Mouse (Mus musculus): ENCODE results near the gene Ogfod2. TPM values are rescaled to one million over a fixed set of nuclear protein-coding genes. Genes with fewer than 3 reads are reported as not detected.

The Ogfod2 gene
- total RNA-seq, 4 experiments from 2014 or later = 29.4 to 36.2 (median 32.3) TPM

DNA sequence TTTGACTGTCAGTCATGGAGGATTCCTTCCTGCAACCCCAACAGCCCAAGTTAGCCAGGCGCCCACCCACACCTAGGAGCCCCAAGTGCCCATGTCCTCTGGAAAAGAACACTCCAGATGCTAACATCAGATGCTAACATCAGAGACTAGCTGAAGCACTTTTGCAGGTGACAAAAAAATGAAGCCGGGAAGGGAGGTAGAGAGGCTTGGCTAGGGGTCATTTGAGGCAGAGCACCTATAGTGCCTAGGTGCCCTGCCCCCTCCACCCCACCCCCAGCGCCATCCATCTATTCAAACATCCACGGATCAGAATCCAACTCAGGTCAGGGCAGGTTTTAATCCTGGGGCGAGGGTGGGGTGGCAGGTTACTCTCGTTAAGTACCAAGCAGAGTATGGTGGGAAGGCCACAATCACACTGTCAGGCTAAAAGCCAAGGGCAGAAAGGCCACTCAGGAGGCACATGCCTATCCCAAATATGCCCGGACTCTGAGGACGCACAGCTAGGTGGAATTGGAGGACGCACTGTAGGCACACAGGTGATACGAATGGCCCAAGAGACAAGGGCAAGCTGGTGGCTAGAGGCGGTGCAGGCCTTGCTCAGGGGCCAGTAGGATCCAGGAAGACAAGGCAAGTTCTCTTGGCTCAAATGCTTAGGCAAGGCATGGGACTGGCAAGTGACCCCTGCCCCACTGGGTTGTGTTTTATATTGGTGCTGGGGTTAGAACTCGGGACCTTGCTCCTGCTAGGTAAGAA, 18.1 kb upstream of the Ogfod2 start:
- DNase-seq (ENCODE audit: low spot score in 2 of 2) = no peak

DNA sequence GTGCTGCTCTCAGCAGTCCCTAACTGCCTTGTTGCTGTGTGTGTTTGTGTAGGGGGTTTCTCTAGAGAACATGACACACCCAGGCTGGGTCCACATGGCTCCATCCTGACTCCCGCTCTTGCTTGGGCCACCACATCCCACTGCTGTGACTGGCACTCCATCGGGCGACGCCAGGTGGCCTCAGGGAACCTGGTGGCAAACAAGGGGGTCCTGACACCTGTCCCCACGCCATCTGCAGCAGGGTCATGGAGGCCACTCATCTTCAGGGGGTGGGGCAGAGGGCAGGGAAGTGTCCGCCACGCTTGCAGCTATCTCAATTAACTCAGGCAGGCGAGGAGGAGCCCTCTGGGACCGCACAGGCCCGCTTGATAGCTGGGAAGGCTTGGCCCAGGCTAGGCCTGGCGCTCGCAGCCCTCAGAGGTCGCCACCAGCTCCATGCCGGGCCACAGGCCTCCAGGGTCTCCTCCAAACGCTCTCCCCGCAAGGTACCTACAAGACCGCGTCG, 17.0 kb upstream of the Ogfod2 start:
- peak in 1 of 2 experiments; percentile 41 for DNase-seq (ENCODE audit: low spot score in 2 of 2)

DNA sequence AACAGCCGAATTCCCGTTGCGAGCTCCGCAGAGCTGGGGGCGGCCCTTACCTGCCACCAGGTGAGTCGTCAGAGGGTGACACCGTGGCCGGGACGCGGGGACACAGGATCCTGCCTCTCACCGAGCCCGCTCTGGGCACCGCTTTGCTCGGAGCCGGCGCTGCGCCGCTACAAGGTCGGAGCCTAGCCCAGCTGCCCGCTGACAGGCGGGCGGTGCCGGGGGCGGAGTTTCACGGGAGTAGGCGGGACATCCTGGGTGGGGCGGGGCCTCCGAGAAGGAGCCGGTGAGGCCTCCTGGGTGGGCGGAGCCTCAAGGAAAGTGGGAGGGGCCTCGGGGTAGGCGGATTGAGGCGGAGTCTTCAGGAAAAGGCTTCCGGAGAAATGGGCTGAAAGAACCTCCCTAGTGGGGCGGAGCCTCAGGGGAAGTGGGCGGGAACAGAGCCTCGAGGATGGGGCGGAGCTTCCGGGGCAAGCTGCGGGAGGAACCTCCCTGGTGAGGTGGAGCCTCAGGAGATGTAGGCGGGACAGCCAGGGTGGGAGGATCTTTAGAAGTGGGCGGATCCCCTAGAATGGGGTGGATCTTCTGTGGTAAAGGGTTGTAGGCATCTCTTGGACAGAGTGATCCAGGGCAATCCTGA, 16.4 kb upstream of the Ogfod2 start, which contains the start of gene Abcb9:
Gene Abcb9, minus strand, starts transcription at position 203 of the 637 bp plus-strand sequence.
- DNase-seq (ENCODE audit: low spot score in 2 of 2) = peak; percentile 95 to 96

DNA sequence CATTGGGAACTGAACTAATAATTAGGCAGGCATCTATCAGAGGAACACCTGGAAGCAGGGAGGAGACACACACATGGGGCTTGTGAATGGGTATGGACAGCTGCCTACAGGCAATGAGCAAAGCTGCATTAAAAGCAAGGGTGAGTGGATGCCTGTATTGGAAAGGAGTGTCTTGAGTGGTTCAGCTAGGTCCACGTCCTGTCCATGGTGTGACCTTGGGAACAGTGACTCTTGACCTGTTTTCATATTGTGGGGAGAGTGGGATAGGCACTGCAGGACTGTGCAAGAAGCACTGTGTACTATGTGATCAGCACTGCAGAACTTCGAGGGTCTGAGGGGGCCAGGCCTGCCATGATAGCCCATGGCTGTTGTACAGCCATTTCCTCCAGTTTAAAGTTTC, 13.2 kb upstream of the Ogfod2 start:
- DNase-seq (ENCODE audit: low spot score in 2 of 2) = no peak

DNA sequence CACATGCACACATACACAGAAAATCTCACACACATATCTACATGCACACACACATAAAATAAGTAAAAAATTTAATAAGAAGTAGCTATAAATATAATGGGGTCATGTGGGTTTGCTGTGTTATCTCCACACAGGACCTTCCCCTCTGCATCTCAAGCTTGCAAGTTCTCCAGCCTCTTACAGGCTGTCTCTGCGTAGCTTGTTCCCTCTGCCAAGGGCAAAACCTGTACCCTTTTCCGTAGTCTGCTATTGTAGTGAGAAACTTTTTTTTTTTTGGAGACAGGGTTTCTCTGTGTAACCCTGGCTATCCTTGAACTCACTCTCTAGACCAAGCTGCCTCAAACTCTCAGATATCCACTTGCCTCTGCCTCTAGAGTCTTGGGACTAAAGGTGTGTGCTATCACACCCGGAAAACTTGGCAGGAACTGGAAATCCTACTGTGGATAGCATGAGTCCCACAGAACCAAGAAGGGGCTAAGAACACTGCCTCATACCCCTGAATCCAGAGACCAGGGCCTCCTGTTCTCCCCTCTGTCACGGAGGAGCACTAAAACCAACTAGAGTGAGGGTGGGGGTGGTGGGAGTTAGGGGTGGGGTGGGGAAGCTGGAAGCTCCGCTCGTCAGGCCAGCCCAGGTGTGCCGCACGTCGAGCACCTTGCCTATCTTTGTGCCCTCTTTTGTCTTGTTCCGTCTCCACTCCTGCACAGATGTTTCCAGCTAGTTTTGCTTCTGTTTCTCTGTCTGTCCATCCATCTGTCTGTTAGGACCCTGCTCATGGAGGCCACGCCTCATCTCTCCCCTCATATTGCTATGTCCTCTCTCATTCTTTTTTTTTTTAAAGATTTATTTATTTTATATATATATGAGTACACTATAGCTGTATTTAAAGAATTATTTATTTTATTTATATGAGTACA, 11.7 kb upstream of the Ogfod2 start:
- no peak for DNase-seq (ENCODE audit: low spot score in 2 of 2)

DNA sequence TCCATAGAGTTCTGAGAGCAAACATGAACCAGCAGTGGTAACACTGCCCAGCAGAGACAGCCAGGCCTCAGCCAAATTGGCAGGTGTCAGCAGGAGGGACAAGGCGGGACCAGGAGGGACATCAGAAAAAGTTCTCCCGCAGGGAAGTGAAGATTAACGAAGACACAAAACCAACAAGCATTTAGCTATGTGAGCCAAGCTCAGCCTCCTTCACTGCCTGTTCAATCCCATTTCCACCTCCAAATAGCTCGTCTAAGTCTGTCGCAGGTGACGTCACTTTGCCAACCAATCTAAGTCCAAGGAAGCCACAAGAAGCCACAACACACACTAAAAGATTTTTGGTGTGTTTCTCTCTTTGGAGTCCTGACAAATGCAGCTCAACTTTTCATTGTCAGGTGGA, 9.8 kb upstream of the Ogfod2 start:
- no peak for DNase-seq (ENCODE audit: low spot score in 2 of 2)

DNA sequence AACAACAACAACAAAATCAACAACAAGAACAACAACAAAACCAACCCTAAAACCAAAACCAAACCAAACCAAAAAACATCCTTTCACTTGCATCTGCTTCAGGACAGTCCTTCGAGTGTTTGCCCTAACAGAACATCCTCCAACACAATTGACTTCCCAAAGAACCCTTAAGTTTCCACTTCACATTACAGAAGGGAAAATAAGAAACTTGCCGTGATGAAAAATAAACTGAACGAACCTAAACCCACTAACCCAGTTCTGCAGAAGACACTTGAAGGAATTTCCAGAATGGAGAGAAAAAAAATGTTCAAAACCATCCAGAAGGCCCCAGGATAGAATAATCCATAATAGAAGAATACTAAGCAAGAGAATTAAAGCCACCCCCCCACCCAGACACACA, 9.1 kb upstream of the Ogfod2 start:
- no peak for DNase-seq (ENCODE audit: low spot score in 2 of 2)

DNA sequence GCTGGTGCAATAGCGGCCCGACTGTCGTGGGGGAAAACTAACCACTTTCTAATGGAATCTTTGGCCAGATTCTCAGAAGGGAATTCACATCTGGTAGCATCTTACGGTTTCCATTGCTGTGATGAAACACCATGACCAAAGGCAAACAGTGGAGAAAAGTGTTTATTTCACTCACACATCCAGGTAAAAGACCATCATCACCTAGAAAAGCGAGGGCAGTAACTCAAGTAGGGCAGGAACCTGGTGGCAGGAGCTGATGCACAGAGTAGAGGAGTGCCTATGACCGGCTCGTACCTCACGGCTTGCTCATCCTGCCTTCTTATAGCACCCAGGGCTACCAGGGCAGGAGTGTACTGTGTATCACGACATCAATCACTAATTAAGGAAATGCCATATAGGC, 8.5 kb upstream of the Ogfod2 start:
- no peak for DNase-seq (ENCODE audit: low spot score in 2 of 2)

DNA sequence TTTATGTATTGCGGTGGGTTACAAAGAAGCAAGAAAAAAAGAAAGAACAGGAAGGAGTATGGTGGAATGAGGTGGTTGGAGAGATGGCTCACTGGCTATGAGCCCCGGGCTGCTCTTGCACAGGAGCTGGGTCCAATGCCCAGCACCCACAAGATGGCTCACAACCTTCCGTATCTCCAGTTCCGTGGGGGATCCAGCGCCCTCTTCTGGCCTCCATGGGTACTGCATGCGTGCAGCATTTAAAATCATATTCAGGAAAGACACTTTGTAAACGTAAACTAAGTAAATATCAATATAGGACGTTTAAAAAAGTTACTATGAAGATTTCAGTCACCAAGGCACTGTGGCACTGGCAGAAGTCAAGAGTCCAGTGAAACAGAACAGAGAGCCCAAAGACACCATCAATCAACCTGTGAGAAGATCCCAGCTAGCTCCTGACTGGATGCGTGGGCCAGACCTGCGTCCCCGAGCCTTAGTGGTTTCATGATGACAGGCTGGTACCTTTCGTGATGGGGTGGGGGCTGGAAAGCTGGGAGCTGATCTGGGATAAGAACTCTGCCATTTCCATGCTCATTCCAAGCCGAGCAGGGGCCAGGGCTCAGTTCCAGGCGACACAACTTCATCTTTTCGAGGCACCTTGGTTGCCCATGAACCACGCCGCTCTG, 888 bp upstream of the Ogfod2 start:
- DNase-seq (ENCODE audit: low spot score in 2 of 2) = no peak

DNA sequence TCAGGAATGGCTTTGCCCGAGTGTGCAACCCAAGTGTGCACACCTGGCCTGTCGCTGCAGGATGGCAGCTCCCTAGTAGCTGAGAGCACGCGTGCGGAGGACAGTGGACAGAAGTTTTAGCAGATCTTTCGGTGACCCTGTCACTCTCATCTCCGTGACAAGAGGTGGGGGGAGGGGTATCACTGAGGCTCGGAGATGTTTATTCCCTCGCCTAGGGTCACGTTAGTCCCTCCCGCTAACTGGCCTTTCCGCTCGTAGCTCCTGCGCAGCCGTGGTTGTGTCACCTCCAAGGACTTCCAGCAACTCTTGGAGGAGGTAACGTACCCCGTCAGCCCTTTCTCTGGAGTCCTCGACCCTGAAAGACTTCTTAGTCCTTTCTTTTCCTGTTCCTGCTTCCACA, 434 bp downstream of the Ogfod2 start:
- DNase-seq (ENCODE audit: low spot score in 2 of 2) = no peak

DNA sequence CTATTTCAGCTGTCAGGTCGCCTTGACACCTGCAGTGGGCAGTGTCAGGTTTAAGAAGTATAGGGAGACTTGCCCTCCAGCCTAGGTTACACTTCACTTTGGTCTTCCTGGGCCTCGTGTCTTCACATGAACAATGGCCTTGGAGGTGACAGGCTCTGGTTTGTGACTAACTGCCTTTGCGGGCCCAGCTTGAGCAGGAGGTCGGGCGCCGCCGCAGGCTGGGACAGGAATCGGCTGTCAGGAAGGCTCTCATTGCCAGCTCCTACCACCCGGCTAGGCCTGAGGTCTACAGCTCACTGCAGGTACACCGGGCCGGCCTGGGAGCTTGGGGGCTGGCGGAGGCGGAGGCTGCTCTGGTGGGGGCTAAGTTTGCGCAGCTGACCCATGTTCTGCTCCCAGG, 933 bp downstream of the Ogfod2 start:
- no peak for DNase-seq (ENCODE audit: low spot score in 2 of 2)

DNA sequence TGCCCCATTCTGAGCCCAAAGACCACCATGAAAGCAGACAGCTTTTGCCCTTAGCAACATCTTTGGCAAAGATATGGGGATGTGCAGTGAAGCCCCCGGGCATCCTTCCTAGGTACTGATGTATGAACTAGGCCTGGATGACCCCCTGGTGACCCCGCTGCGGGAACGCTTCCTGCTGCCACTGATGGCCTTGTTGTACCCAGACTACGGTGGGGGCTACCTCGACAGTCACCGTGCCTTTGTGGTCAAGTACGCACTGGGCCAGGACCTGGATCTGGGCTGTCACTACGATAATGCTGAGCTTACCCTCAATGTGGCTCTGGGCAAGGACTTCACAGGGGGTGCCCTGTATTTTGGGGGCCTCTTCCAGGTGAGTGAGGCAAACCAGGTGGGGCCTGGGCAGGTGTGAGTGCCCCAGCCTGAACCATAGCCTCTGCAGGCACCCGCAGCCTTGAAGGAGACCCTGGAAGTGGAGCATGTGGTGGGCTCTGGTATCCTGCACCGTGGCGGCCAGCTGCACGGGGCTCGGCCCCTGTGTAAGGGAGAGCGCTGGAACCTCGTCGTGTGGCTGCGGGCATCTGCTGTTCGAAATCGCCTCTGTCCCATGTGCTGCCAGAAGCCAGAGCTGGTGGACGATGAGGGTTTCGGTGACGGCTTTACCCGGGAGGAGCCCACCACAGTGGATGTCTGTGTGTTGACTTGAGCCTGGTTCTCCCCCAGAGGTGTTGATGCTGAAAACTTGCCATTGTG, 2.4 kb downstream of the Ogfod2 start:
- DNase-seq (ENCODE audit: low spot score in 2 of 2) = no peak

DNA sequence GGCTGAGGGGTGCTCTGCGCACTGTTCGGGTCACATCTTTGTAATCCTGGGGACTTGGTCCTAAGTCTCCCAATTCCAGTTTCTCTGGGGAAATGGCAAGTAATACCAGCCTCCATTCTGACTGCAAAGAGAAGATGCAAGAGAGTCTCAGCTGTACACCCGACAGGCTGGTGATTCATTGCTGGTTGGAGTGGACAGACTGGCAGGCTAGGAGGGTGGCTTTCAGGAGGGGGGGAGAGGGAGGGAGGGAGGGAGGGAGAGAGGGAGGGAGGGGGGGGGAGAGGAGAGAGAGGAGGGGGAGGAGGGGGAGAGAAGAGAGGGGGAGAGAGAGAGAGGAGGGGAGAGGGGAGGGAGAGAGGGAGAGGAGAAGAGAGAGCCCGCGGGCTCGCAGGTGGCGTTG, 3.4 kb downstream of the Ogfod2 start:
- DNase-seq (ENCODE audit: low spot score in 2 of 2) = no peak

DNA sequence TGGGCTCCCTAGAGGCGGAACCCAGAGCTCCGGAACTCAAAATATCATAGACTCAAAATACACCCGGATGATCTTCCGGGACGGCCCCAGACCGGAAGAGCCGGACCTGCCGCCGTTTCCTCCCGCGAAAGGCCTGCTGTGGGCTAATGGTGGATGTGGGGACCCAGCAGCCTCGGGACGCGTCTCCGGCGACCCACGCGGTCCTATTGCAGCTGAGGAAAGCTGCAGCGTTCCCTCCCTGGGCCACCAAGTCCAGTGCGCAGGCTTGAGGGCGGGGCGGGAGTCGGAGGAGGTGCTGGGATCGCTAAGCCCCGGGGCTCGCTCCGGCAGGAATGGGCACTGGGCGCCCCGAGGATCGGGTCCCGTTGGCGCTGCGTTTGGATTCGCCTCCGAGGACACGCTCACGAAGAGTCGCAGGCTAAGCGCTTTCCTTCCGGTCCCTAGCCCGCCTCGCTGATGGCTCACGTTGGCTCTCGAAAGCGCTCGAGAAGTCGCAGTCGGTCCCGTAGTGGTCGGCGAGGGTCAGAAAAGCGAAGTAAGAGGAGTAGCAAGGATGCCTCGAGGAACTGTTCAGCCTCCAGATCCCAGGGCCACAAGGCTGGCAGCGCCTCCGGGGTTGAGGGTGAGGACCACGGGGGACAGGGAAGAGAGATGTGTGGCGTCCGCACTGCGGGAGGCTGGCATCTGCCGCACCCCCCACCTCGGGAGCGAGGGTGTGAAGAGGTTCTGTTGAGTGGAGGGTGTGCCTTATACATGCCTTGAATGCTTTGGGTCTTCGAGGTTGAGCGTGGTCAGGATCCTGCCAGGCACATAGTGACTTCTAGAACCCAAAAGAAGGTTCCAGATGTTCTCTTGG, 4.1 kb downstream of the Ogfod2 start, which contains the start of gene Arl6ip4:
Gene Arl6ip4, plus strand, starts transcription at position 100 of the 856 bp plus-strand sequence.
- DNase-seq (ENCODE audit: low spot score in 2 of 2) = peak in 1 of 2 experiments; percentile 74

DNA sequence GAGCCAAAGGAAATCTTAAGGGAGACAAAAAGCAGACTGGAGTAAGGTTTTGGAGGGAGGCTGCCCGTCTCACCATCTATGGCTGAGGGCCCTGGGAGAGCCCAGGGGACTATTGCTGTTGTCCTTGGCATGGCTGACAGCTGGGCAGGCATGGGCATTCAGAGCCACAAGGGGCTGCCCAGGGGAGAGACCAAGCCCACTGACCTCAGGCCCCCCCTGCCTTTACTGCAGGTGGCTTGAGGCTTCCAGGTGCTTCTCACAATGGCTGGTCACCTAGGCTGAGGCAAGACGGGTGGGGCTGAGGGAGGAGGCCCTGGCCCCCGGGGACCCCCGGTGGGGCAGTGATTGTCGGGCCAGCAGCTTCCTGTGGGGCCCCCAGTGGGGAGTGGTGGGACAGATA, 7.1 kb downstream of the Ogfod2 start:
- DNase-seq (ENCODE audit: low spot score in 2 of 2) = no peak

DNA sequence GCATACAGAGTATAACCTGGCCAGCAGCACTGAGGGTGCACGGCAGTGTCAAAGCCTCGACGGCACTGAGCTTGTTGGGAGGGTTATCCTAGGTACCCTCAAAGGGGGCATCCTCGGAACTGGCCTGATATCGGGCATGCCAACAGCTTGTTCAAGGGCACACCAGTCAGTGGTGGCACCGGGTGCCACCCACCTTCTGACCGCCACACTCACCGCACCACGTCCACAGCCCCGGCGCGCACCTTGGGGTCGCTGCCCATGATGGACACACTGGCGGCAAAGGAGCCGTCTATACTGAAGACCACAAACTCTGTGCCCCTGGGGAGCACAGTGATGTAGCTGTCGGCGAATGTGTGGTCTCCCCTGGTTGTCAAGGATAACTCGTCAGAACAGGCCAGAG, 10.3 kb downstream of the Ogfod2 start:
- no peak for DNase-seq (ENCODE audit: low spot score in 2 of 2)

DNA sequence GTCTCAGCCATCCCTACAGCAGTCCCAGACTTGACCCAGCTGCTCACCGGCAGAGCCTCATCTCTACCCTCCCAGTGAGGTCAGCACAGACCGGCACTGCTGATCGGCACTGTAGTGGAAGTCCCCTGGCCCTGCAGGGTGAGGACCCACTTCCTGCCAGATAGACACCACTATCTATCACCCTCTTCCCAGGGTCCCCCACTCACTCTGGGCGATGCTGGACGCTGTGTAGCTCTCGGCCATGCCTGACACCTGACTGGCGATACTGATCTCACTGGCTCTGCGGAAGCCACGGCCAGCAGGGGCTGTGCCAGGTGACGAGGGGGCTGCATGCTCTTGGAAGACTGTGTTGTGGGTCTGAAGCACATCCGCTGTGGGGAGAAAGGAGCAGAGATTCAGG, 13.0 kb downstream of the Ogfod2 start:
- no peak for DNase-seq (ENCODE audit: low spot score in 2 of 2)

DNA sequence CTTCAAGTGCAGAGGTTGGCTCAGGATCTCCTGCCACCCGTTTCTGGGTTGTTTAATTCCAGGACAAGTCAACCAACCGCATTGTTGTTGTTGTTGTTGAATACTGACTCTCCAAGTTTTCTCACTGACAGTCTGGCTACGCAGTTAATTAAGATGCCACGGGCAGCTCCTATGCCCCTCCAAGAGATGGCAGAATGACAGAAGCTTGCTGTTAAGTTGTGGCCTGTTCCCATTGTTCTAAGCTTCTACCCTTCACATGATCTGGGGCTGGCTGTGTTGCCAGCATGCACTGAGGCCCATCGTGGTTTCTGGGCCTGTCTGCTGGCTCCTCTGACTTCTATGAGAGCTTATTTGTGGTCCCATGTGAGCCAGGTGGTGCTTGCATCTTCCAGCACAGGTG, 22.2 kb downstream of the Ogfod2 start:
- DNase-seq (ENCODE audit: low spot score in 2 of 2) = no peak

DNA sequence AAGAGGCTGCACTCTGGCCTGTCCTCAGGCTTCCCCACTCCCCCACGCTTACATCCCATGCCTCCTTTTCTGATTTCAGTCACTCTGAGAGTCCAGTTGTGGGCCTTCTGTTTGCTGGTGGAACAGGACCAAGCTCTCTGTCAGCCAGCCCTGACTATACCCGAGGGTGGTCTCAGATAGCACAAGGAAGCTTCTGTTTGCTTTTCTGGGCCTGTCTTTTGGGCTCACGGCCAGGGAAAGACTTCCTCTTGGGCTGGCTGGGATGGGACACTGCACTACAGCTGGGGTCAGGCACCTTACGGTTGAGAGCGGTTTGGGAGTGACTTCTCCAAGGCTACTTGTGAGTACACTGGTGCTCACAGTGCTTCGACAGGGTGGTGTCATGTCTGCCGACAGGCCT, 26.0 kb downstream of the Ogfod2 start:
- DNase-seq (ENCODE audit: low spot score in 2 of 2) = no peak

DNA sequence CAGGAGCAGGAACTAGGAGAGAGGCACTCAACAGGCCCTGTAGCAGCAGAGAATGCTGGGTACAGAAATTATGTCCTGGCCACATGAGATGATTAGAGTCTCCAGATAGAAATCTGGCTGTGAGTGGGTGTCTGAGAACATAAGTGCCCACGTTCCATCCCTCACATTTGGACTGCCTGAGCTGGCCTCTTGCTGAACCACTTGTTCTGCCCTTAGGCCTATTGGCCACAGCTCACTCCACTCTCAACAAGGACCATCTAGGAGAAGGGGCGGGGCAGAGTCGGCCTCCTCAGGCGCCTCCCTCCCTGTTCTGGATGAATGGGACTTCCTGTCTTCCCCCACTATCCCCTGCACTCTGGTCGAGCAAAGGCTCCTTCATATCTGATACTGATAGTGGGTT, 36.9 kb downstream of the Ogfod2 start:
- DNase-seq (ENCODE audit: low spot score in 2 of 2) = no peak

Data from left cerebral cortex, adult 8-10 months (tissue).